Mouse (Mus musculus) kidney, postnatal 10 days (tissue): Measurements from ENCODE around the gene Anxa11.
"Not testable (repeated sequence)": the region's sequence is repeated elsewhere in the genome, so short reads cannot be mapped to it uniquely, and the experiment has no call there.

Experiments
- DNase-seq: peaks from one replicate; pipeline ENCODE4 v3.0.0; 2021; ENCODE audit warnings: mixed read lengths

The Anxa11 gene

DNA sequence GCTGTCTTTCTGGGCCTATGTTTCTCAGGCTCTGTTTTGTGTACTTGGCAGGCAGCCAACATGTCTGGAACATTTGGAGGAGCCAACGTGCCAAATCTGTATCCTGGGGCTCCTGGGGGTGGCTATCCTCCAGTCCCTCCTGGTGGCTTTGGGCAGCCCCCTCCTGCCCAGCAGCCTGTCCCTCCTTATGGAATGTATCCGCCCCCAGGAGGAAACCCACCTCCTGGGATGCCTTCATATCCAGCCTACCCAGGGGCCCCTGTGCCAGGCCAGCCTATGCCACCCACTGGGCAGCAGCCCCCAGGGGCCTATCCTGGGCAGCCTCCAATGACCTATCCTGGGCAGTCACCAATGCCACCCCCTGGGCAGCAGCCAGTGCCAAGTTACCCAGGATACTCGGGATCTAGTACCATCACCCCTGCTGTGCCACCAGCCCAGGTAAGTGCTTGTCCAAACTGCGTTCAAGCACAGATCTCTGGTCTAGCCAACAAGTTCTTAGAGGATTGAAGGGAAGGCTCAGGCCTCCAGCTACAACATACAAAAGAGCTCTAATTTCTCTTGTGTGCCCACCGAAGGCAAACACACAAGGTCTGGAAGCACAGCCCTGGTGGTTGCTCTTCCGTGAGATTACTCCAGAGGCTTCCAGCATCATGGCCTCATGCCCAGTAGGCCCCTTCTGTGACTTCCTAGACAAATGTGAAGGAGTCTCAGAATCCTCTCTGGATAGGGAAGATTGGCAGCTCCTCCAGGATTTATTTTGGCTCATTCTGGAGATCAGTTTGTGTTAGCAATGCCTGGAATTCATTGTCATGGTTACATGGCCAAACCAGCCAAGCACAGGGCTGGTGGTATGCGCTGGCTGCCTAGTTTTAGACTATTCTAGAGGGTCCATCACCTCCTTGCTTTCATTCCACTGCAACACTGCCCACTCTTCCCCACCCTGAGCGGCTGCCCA is 30.8 kb downstream of the Anxa11 start:
- peak; percentile 48 for DNase-seq

DNA sequence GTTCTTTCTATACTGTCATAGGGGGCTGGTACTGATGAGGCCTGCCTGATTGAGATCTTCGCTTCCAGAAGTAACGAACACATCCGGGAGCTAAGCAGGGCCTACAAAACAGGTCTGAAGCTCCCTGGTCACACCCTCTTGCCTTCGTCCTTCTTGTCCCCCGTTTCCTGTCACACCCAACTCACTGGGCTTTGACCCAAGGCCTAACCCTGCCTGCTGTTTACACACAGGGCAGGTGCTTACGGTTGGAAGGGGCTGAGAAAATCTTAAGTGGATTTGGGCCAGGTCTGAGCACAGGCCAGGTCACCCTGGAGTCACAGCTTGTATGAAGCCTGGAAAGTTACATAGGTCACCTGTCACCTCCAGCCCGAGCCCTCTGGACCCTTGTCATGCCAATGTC is 34.7 kb downstream of the Anxa11 start:
- not testable (repeated sequence) for DNase-seq

DNA sequence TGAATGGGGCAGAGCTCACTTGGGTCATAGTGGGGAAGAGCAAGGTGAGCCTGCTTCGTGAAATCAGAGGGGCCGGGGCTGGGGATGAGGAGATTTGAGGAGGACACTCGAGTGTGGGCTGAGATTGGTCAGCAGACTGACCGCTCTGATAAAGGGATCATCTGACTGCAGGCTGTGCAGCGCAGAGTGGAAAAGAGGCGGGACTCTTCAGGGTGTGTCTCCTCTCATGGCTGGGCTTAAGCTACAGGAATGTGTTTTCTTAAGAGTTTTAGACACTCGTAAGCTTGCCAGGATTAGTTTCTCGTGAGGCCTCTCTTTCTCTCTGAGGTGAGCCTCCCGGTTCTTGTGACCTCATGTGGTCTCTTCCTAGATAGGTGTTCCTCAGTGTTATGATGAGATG is 39.8 kb downstream of the Anxa11 start:
- DNase-seq: not testable (repeated sequence)

DNA sequence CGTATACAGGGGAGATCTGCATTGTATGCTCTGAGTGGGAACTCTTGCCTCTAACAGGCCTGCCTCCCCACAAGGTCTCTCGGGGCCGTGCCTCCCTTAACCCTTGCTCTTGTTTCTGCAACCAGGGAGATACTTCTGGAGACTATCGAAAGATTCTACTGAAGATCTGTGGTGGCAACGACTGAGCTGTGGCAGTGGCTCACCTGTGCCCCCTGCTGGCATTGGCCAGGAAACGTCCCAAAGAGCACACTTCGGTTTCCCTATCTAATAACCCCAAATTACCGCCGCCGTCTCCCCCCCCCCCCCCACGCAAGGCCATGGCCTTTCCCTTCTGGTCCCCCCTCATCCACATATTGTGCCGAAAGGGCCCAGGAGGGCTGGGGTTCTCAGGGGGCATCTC is 43.9 kb downstream of the Anxa11 start:
- DNase-seq: not testable (repeated sequence)

DNA sequence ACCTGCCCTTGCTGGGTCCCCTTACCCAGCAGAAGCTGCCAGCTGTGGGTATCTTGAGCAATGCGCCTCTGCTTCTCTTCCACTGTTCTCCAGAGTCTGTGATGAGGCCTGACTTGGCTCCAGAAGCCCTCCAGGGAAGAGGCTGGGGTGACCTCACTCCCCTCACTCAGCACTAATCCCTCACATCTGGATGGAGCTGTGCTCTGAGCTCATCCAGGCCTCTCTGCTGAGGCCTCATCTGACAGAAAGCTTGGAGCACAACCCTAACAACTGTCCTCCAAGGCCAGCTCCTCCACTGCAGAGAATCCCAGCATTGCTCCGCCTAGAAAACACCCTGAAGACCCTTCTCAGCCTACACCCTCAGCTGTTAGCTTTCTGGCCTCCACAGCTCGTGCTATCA is 52.6 kb downstream of the Anxa11 start:
- DNase-seq: not testable (repeated sequence)

DNA sequence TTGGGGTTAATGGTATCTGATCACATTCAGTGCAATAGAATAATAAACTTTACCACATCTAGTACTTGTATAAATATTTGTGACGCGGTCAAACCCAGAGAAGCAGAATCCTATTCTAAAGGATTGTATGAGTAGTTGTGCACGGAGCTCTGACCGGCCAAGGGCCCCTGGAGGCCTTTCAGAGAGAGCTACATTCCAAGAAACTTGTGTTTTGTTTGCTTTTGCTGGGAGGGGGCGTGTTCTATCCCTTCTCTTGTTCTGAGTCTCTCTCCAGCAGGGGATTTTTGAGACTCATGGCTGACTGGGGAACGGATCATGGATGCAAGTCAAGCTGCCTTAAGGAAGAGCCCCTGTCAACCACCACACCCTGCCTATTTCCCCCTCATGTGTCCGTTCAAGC is 53.7 kb downstream of the Anxa11 start:
- DNase-seq: not testable (repeated sequence)

DNA sequence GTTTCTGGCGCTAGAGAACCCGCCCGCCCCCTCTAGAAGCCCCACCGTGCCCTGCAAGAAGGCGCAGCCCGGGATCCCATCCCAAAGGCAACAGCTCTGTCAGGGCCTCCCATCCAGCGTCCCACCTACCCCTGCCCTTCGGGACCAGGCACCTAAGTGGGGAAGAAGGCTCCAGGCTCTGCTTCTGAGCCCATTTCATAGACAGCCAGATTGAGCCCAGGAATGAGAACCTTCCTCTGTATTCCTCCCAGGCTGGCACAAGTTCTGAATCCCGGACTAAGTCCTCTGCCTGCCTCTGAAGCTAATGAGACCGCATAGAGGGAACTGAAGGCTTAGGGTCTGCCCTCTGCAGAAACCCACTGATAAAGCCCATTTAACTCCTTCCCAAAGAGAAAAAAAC is 61.0 kb downstream of the Anxa11 start, which contains the start of gene Plac9a:
TSS of gene Plac9a (minus strand) at position 101 of the 400 bp plus-strand sequence.
- DNase-seq: not testable (repeated sequence)

DNA sequence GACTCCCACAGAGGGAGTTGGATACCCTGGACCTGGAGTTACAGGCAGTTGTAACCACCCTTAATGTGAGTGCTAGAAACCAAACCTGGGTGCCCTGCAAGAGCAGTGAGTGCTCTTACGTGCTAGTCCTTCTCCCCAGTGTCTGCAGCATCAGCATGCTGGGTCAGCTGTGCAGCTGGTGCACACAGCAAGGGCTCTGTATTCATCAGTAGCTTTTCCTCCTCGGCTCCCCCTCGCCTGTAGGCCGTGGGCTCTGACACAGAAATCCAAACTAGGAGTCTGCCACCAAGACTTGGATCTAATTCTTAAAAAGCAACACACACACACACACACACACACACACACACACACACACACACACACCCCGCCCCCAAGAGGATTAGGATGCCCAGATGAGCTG is 63.3 kb downstream of the Anxa11 start:
- DNase-seq: not testable (repeated sequence)

DNA sequence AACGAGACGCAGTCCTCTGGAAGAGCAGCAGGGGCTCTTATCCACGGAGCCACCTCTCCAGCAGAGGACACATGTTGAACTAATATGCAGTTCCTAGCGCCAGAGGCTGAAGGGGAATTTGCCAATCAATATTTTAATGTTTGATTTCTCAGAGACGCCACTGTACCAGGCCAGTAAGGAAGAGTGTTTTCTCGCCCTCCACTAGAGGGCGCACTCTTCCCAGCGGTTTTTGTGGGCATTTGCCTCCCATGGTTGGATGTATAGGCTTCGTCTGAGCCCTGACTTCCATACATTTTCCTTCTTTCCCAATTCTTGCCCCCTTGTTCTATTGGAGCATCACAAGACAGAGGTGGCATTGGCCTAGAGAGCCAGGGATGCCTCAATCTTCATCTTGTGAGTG is 65.3 kb downstream of the Anxa11 start:
- DNase-seq: not testable (repeated sequence)

DNA sequence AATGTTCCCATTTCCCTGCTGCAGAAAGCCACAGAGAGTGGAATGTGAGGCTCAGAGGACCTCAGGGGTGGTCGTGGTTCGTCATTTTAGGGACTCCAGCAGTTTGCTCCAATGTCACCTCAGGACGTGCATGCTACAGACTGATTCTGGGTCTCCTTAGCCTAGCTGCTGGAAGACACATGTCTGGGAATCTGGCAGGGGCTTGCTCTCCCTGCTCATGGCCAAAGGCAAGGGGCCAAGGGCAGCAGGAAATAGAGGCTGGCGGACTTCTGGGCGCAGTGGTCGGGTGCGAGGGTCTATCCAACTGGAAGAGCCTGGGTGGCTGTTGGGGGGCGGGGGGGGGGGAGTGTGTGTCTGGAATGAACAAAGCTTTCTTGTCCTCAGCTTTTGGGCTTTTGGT is 67.0 kb downstream of the Anxa11 start:
- not testable (repeated sequence) for DNase-seq

DNA sequence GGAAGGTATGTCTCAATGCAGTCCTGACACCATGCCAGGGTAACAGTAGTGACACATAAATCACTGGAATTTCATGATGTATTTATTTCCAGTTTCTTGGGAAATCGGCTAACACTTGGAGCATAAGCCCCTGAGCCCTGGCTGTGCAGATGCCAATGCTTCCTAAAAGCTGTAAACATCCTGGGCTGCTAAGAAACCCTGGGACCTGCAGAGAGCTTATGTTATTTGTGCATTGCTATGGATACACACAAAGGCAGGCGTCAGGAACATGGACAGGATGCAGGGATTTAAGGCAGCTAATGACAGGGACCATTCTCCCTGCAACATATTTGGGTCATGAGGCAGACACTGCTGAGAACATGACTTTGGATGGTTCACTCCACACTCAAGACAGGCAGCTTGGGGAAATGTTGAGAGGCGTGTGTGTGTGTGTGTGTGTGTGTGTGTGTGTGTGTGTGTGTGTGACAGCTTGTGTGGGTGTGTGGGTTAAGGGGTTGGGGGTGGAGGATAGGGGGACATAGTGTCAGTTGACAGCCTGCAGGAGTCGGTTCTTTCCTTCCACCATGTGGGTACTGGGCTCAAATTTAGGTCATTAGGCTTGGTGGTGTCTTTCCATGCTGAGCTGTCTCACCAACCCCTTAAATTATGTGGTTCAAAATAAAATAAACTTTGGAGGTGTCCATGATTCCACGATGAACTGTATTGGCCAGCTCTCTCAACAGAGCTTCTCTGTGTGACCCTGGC is 76.6 kb downstream of the Anxa11 start:
- DNase-seq: not testable (repeated sequence)

DNA sequence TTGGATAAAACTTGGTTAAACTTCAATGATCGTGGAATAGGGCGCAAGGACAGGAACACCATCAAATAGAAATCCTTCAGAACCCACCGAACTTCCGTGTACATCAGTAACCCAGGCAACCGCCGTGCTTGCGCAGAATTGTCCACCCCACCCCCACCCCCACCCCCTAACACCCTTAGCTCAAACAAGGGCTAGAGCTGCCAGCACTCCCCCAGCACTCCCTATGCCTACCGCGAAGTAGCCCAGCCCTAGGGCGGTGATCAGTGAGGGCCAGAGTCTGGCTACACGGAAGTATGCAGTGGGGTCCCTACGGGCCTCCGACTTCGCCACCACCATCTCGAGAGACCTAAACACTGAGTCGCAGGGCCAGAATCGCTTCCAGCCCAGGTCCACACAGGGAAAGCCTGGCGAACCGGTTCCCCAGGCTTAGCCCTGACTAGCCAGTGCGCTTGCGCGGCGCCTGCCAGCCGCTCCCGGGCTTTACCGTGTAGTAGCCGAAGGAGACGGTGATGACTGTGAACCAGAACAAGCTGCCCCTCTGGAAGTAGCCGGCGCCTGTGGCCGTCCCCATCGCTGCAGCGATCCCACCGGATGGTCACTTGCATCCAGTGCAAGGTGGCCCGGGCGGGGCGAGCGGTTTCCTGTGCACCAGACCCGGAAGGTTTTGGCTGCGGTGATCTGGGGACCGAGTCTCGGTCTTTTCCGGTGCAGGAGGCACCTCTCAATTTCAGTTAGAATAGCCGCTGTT is 85.0 kb downstream of the Anxa11 start:
- not testable (repeated sequence) for DNase-seq

DNA sequence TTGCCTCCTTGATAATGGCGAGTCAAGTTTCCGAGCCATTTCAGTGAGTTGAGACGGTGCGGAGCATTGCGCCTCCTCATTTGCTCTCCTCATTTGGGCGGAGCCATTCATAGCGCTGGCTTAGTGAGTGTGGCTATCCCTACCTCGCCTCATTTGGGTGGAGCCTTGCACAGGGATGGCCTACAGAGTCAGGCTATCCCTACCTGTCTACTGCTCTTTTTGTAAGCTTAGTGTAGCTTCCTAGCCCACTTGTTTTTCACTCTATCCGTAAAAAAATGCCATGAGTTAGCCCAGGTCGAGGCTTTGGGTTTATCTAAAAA is 85.6 kb downstream of the Anxa11 start, which contains the start of gene Tmem254a:
TSS of gene Tmem254a (minus strand) at position 111 of the 320 bp plus-strand sequence.
- not testable (repeated sequence) for DNase-seq
